Mouse (Mus musculus) heart, embryonic 13.5 days (tissue): Measurements from ENCODE around the gene Gpx3. TPM values are rescaled to one million over a fixed set of nuclear protein-coding genes. Genes with fewer than 3 reads are reported as not detected.
A peak's percentile ranks its signal among the peaks of the same experiment; 100 is the strongest.

ENCODE experiments used
- ATAC-seq: fragments of 200-750 bp; cut with Nextera tagmentation; 2 replicates; pipeline ENCODE4 v1.8.0; 2017; ENCODE audit warnings: moderate TSS enrichment; ENCODE audit not compliant: insufficient number of reproducible peaks, low FRiP score, low TSS enrichment; ENCODE audit errors: extremely low read depth
- H3K27ac ChIP-seq: fragments of 300-500 bp; sonication (generic); replicated peaks from 2 replicates; pipeline ENCODE4 v1.5.1; 2015; ENCODE audit warnings: moderate library complexity, mild to moderate bottlenecking, inconsistent platforms
- H3K27me3 ChIP-seq: fragments of 300-500 bp; sonication (generic); replicated peaks from 2 replicates; pipeline ENCODE4 v1.6.1; 2015; ENCODE audit warnings: mild to moderate bottlenecking, inconsistent platforms
- H3K36me3 ChIP-seq: fragments of 300-500 bp; sonication (generic); 2 replicates; pipeline ENCODE4 v1.6.1; 2015; ENCODE audit warnings: mild to moderate bottlenecking, inconsistent platforms
- H3K4me1 ChIP-seq: fragments of 300-500 bp; sonication (generic); 2 replicates; pipeline ENCODE4 v1.6.1; 2015; ENCODE audit warnings: inconsistent platforms
- H3K4me2 ChIP-seq: fragments of 300-500 bp; sonication (generic); 2 replicates; pipeline ENCODE4 v1.6.1; 2015; ENCODE audit warnings: inconsistent platforms, mild to moderate bottlenecking, moderate library complexity
- H3K4me3 ChIP-seq: fragments of 300-500 bp; sonication (generic); 2 replicates; pipeline ENCODE4 v1.5.1; 2015; ENCODE audit warnings: moderate library complexity, mild to moderate bottlenecking, inconsistent platforms
- H3K9ac ChIP-seq: fragments of 300-500 bp; sonication (generic); 2 replicates; pipeline ENCODE4 v1.6.1; 2015; ENCODE audit warnings: inconsistent platforms, mild to moderate bottlenecking, moderate library complexity
- H3K9me3 ChIP-seq: fragments of 300-500 bp; sonication (generic); 2 replicates; pipeline ENCODE4 v1.6.1; 2016; ENCODE audit warnings: inconsistent platforms
- WGBS: fragments of 180-500 bp; shearing (Covaris S2); methylation state at CpG from one replicate; pipeline ENCODE4 v1.1.7; 2015; ENCODE audit warnings: mixed read lengths; 5-methylcytosine and 5-hydroxymethylcytosine counted together
- polyA plus RNA-seq: library from polyadenylated mRNA; unstranded; fragments of >200 nt; fragmentation: Nextera tagmentation; extraction: Ambion mirVana; gene quantifications from 2 replicates; pipeline ENCODE4 v1.2.1, GENCODE M21; 2015

Gene Gpx3
- polyA plus RNA-seq, 1 experiment from 2014 or later, result 1,129 TPM

- H3K9me3 ChIP-seq, result no peaks in the 10 kb centered on the region
- peak overlapping the region; percentile 99 for H3K9ac ChIP-seq
- H3K4me2 ChIP-seq, result peak overlapping the region; percentile 72
- peak overlapping the region; percentile 89 for H3K4me3 ChIP-seq
- WGBS, result 2% methylated on average over 5 of the region's 5 CpGs
- peak overlapping the region; percentile 90 for H3K27ac ChIP-seq
- peaks cover 36% of the 10 kb centered on the region for H3K36me3 ChIP-seq
- ATAC-seq, result no peak
- peaks cover 32% of the 10 kb centered on the region for H3K4me1 ChIP-seq
- no peaks in the 10 kb centered on the region for H3K27me3 ChIP-seq
Measured at GRCm38 (mm10) chr11:54867049-54867385, 35.2 kb upstream of the Gpx3 start.

GRCm38 (mm10) chr11:54867903-54868434 lies 34.3 kb upstream of the Gpx3 start:
- 85% methylated on average over 3 of the region's 3 CpGs for WGBS
- Histone ChIP-seq H3K4me1 (peaks cover 32% of the 10 kb centered on the region), H3K36me3 (peaks cover 46% of the 10 kb centered on the region), H3K4me3 (peak overlapping the region; percentile 89), H3K27ac (no peak overlapping the region), H3K27me3 (no peaks in the 10 kb centered on the region), H3K4me2 (peak overlapping the region; percentile 72), H3K9ac (no peak overlapping the region), H3K9me3 (no peaks in the 10 kb centered on the region)
- ATAC-seq, result no peak

- Histone ChIP-seq H3K9me3 (no peaks in the 10 kb centered on the region), H3K4me3 (no peak overlapping the region), H3K27ac (no peak overlapping the region), H3K27me3 (no peaks in the 10 kb centered on the region), H3K4me1 (peaks cover 30% of the 10 kb centered on the region), H3K4me2 (peak overlapping the region; percentile 72), H3K36me3 (peaks cover 51% of the 10 kb centered on the region), H3K9ac (peak overlapping the region; percentile 47; the same call in 1 of the 2 replicates)
- 68% methylated on average over 2 of the region's 2 CpGs for WGBS
- ATAC-seq, result no peak
Measured at GRCm38 (mm10) chr11:54868445-54868844, 33.8 kb upstream of the Gpx3 start.

GRCm38 (mm10) chr11:54869318-54869717 lies 32.9 kb upstream of the Gpx3 start:
- Histone ChIP-seq H3K4me3 (no peak overlapping the region), H3K9ac (no peak overlapping the region; the same call in 1 of the 2 replicates), H3K4me2 (no peak overlapping the region), H3K27ac (no peak overlapping the region), H3K9me3 (no peaks in the 10 kb centered on the region), H3K27me3 (no peaks in the 10 kb centered on the region), H3K4me1 (peaks cover 30% of the 10 kb centered on the region), H3K36me3 (peaks cover 59% of the 10 kb centered on the region)
- 75% methylated on average over 3 of the region's 3 CpGs for WGBS
- no peak for ATAC-seq

- ATAC-seq, result no peak
- Histone ChIP-seq H3K27me3 (no peaks in the 10 kb centered on the region), H3K36me3 (peaks cover 62% of the 10 kb centered on the region), H3K9me3 (no peaks in the 10 kb centered on the region), H3K4me3 (no peak overlapping the region), H3K4me1 (peaks cover 30% of the 10 kb centered on the region), H3K9ac (no peak overlapping the region), H3K4me2 (no peak overlapping the region), H3K27ac (no peak overlapping the region)
- WGBS, result 77% methylated on average over 7 of the region's 7 CpGs
Measured at GRCm38 (mm10) chr11:54871831-54872537, 30.3 kb upstream of the Gpx3 start.

GRCm38 (mm10) chr11:54876031-54876430 lies 26.2 kb upstream of the Gpx3 start:
- Histone ChIP-seq H3K4me1 (peaks cover 16% of the 10 kb centered on the region), H3K9ac (no peak overlapping the region), H3K9me3 (no peaks in the 10 kb centered on the region), H3K27ac (no peak overlapping the region), H3K4me3 (no peak overlapping the region), H3K4me2 (no peak overlapping the region), H3K36me3 (peaks cover 36% of the 10 kb centered on the region), H3K27me3 (no peaks in the 10 kb centered on the region)
- WGBS, result 83% methylated on average over 5 of the region's 5 CpGs
- ATAC-seq, result no peak

- WGBS, result 68% methylated on average over 6 of the region's 6 CpGs
- ATAC-seq, result no peak
Measured at GRCm38 (mm10) chr11:54878893-54879292, 23.4 kb upstream of the Gpx3 start.

GRCm38 (mm10) chr11:54879434-54879833 lies 22.8 kb upstream of the Gpx3 start:
- peak; percentile 45; the same call in 1 of the 2 replicates for ATAC-seq
- Histone ChIP-seq H3K4me2 (peak overlapping the region; percentile 30), H3K27me3 (no peaks in the 10 kb centered on the region), H3K9me3 (no peaks in the 10 kb centered on the region), H3K27ac (peak overlapping the region; percentile 94), H3K9ac (peak overlapping the region; percentile 62), H3K36me3 (peaks cover 2% of the 10 kb centered on the region), H3K4me1 (peaks cover 39% of the 10 kb centered on the region), H3K4me3 (no peak overlapping the region)
- whole genome bisulfite sequencing, result 13% methylated on average over 4 of the region's 4 CpGs

More at GRCm38 (mm10) chr11:54878893-54879292, 23.4 kb upstream of the Gpx3 start:
- Histone ChIP-seq H3K9me3 (no peaks in the 10 kb centered on the region), H3K27ac (no peak overlapping the region), H3K27me3 (no peaks in the 10 kb centered on the region), H3K4me1 (peaks cover 38% of the 10 kb centered on the region), H3K4me3 (no peak overlapping the region), H3K9ac (0 out of 2 replicates have a peak overlapping the region, but pooled peaks have one; percentile 24), H3K36me3 (peaks cover 8% of the 10 kb centered on the region), H3K4me2 (no peak overlapping the region)

GRCm38 (mm10) chr11:54879922-54880321 lies 22.3 kb upstream of the Gpx3 start:
- Histone ChIP-seq H3K27me3 (no peaks in the 10 kb centered on the region), H3K9me3 (no peaks in the 10 kb centered on the region), H3K9ac (peak overlapping the region; percentile 62), H3K36me3 (no peaks in the 10 kb centered on the region), H3K4me2 (peak overlapping the region; percentile 30), H3K4me1 (peaks cover 43% of the 10 kb centered on the region), H3K27ac (peak overlapping the region; percentile 94), H3K4me3 (no peak overlapping the region)
- 9% methylated on average over 10 of the region's 10 CpGs for WGBS
- ATAC-seq, result no peak; the same call in 1 of the 2 replicates

GRCm38 (mm10) chr11:54881051-54881474 lies 21.2 kb upstream of the Gpx3 start:
- H3K9ac ChIP-seq, result 0 out of 2 replicates have a peak overlapping the region, but pooled peaks have one; percentile 37
- no peak overlapping the region for H3K4me3 ChIP-seq
- H3K4me1 ChIP-seq, result peaks cover 49% of the 10 kb centered on the region
- no peaks in the 10 kb centered on the region for H3K9me3 ChIP-seq
- WGBS, result 4% methylated on average over 2 of the region's 2 CpGs
- no peaks in the 10 kb centered on the region for H3K36me3 ChIP-seq
- ATAC-seq, result no peak
- no peak overlapping the region for H3K4me2 ChIP-seq
- H3K27me3 ChIP-seq, result no peaks in the 10 kb centered on the region
- peak overlapping the region; percentile 94 for H3K27ac ChIP-seq

- H3K9ac ChIP-seq, result peak overlapping the region; percentile 63
- no peaks in the 10 kb centered on the region for H3K27me3 ChIP-seq
- no peaks in the 10 kb centered on the region for H3K36me3 ChIP-seq
- peaks cover 49% of the 10 kb centered on the region for H3K4me1 ChIP-seq
- WGBS, result 18% methylated on average over 8 of the region's 8 CpGs
- H3K4me3 ChIP-seq, result no peak overlapping the region
- no peak for ATAC-seq
- peak overlapping the region; percentile 94 for H3K27ac ChIP-seq
- peak overlapping the region; percentile 9; the same call in 1 of the 2 replicates for H3K4me2 ChIP-seq
- H3K9me3 ChIP-seq, result no peaks in the 10 kb centered on the region
Measured at GRCm38 (mm10) chr11:54882671-54883070, 19.6 kb upstream of the Gpx3 start.
